In the genomic region with DNA sequence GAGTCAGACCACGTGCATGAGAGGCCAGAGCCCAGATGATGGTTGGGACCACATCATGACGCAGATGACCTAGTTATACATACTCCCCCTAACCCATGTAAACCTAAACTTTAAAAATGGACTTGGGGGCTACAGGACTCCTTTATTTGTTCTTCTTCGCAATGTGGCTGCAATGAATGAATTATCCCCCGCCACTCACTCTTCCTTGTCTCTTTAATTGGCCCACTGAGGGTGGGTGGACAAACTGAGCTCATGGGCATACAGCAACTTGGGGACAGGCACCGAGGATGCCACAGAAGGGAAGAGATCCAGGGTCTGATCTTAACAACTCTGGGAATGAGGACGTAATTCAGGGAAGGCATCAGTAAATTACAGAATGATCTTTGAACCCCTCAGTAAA, we compare ENCODE assay signal across 21 mouse cellular contexts.
DNase-seq lines count a peak whose midpoint lies in the region; ATAC-seq and TF ChIP-seq lines count a peak whose summit lies in the region.
"Had no signal": no experiment of that assay in that cellular context is flagged by ENCODE, and none has a peak within 500 bp of the region (broad histone marks: within the 10 kb centered on the region; RNA-seq: fewer than 3 reads in every experiment).

No protein-coding gene starts in this region.

- no peaks in the 10 kb centered on the region for H3K9me3 ChIP-seq in limb, embryonic 12.5 days
- H3K9me3 ChIP-seq in limb, embryonic 10.5 days (replicated peaks): no peaks in the 10 kb centered on the region
- H3K9me3 ChIP-seq in midbrain, embryonic 11.5 days (ENCODE audit: control insufficient read depth, low read length): no peaks in the 10 kb centered on the region
- no peaks in the 10 kb centered on the region for H3K9me3 ChIP-seq in midbrain, postnatal 0 days (ENCODE audit: low read length)
- H3K9me3 ChIP-seq: G1E had no signal

- TF ChIP-seq CTCF in midbrain, postnatal 0 days (IDR thresholded peaks at IDR 0.05): no peak

- peaks cover 22% of the 10 kb centered on the region for H3K4me1 ChIP-seq in limb, embryonic 12.5 days (replicated peaks)
- peaks cover 23% of the 10 kb centered on the region for H3K4me1 ChIP-seq in limb, embryonic 10.5 days
- H3K4me1 ChIP-seq in midbrain, embryonic 11.5 days (ENCODE audit: control insufficient read depth, insufficient read depth, low read length): no peaks in the 10 kb centered on the region
- no peaks in the 10 kb centered on the region for H3K4me1 ChIP-seq in midbrain, postnatal 0 days (ENCODE audit: insufficient read depth, low read length)

- H3K36me3 ChIP-seq in limb, embryonic 12.5 days: peaks cover 14% of the 10 kb centered on the region
- H3K36me3 ChIP-seq in limb, embryonic 10.5 days: peaks cover 32% of the 10 kb centered on the region
- H3K36me3 ChIP-seq in midbrain, embryonic 11.5 days (ENCODE audit: control insufficient read depth, insufficient read depth, low read length): no peaks in the 10 kb centered on the region
- peaks cover 13% of the 10 kb centered on the region for H3K36me3 ChIP-seq in midbrain, postnatal 0 days (ENCODE audit: insufficient read depth, low read length)
- H3K36me3 ChIP-seq: G1E had no signal

- no peak for ATAC-seq in limb, embryonic 12.5 days (ENCODE audit: insufficient number of reproducible peaks, insufficient read depth, low FRiP score, low TSS enrichment, low read depth)
- ATAC-seq in midbrain, embryonic 11.5 days (ENCODE audit: low FRiP score): no peak
- no peak for ATAC-seq in midbrain, postnatal 0 days (ENCODE audit: low FRiP score)
- ATAC-seq: activated CD4-positive, CD25-positive, alpha-beta regulatory T cell, adult 4 months; CD4-positive, CD25-positive, alpha-beta regulatory T cell, adult 4 months; Patski had no signal

- WGBS in limb, embryonic 12.5 days: 66% methylated on average over 6 of the region's 6 CpGs
- WGBS in limb, embryonic 10.5 days: 77% methylated on average over 6 of the region's 6 CpGs
- WGBS in midbrain, embryonic 11.5 days: 88% methylated on average over 6 of the region's 6 CpGs
- 82% methylated on average over 6 of the region's 6 CpGs for WGBS in midbrain, postnatal 0 days

- no peak overlapping the region for H3K9ac ChIP-seq in limb, embryonic 12.5 days (replicated peaks)
- H3K9ac ChIP-seq in midbrain, embryonic 11.5 days (ENCODE audit: low read length): no peak overlapping the region
- no peak overlapping the region for H3K9ac ChIP-seq in midbrain, postnatal 0 days (replicated peaks; ENCODE audit: low read length, poor library complexity, severe bottlenecking)

- H3K4me2 ChIP-seq in limb, embryonic 12.5 days: no peak overlapping the region
- no peak overlapping the region for H3K4me2 ChIP-seq in midbrain, embryonic 11.5 days
- no peak overlapping the region for H3K4me2 ChIP-seq in midbrain, postnatal 0 days (ENCODE audit: low read depth, low read length, poor library complexity, severe bottlenecking)

- H3K4me3 ChIP-seq in limb, embryonic 12.5 days (replicated peaks): no peak overlapping the region
- no peak overlapping the region for H3K4me3 ChIP-seq in limb, embryonic 10.5 days
- no peak overlapping the region for H3K4me3 ChIP-seq in midbrain, embryonic 11.5 days (ENCODE audit: low read depth, low read length)
- H3K4me3 ChIP-seq in midbrain, postnatal 0 days (ENCODE audit: low read depth, low read length): no peak overlapping the region

- no peaks in the 10 kb centered on the region for H3K27me3 ChIP-seq in limb, embryonic 12.5 days
- H3K27me3 ChIP-seq in limb, embryonic 10.5 days (ENCODE audit: low read depth, poor library complexity, severe bottlenecking): no peaks in the 10 kb centered on the region
- no peaks in the 10 kb centered on the region for H3K27me3 ChIP-seq in midbrain, embryonic 11.5 days (ENCODE audit: control insufficient read depth, insufficient read depth, low read length)
- H3K27me3 ChIP-seq in midbrain, postnatal 0 days (ENCODE audit: insufficient read depth, low read length): no peaks in the 10 kb centered on the region
- H3K27me3 ChIP-seq: CH12.LX, Patski had no signal

- H3K27ac ChIP-seq in limb, embryonic 12.5 days: peak overlapping the region; percentile 42; the same call in 1 of the 2 replicates
- H3K27ac ChIP-seq in limb, embryonic 10.5 days: no peak overlapping the region
- H3K27ac ChIP-seq in midbrain, embryonic 11.5 days (ENCODE audit: low read depth, low read length): no peak overlapping the region
- no peak overlapping the region for H3K27ac ChIP-seq in midbrain, postnatal 0 days (ENCODE audit: low read depth, low read length)

- peak; percentile 81 for DNase-seq in heart, adult 11 months
- no peak for DNase-seq in heart, postnatal 4 days
- no peak for DNase-seq in limb, embryonic 10.5 days (ENCODE audit: low spot score)
- DNase-seq in midbrain, embryonic 11.5 days (ENCODE audit: low spot score, missing footprints): peak; percentile 72
- DNase-seq in midbrain, postnatal 0 days (ENCODE audit: low spot score): no peak
- DNase-seq: adrenal gland, adult 2 months; adrenal gland, adult 8-10 months; adrenal gland, postnatal 10 days; adrenal gland, postnatal 14 days; adrenal gland, postnatal 25 days; adrenal gland, postnatal 36 days; B cell, adult 2 months; cerebellum, adult 11 months; cerebellum, adult 11-12 months; cerebellum, adult 18-20 months had no signal

Comparison
In these comparisons a context has a peak if more than half of its experiments do, and no peak if none do; other contexts are left out.
1. DNase-seq: peak in heart, adult 11 months (single experiment) and midbrain, embryonic 11.5 days (single experiment); none in heart, postnatal 4 days (single experiment), limb, embryonic 10.5 days (single experiment) and midbrain, postnatal 0 days (single experiment).